Mouse (Mus musculus): ENCODE results near the gene Cttn. TPM values are rescaled to one million over a fixed set of nuclear protein-coding genes. Genes with fewer than 3 reads are reported as not detected.
A peak's percentile ranks its signal among the peaks of the same experiment; 100 is the strongest.

The Cttn gene
- polyA plus RNA-seq, 1 experiment from 2014 or later, result 179 TPM

DNA sequence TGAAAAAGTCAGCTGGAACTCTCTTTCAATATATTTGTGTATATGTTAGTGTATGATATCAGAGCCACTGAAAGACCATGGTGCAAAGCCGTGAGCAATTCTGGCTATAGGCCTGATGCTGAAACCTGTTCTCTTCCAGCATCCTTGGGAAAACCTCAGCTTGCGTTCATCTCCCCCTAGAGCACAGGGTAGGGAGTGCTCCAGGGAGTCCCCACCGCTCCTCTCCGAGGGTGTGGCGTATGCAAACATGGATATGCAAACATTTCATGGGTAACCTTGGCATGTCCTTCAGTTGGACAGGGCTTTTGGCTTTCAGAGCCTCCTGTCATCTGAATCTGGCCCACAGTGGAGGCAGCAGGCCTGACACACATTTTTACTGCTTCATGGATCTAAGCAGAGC is 56.2 kb downstream of the Cttn start:
- no peak overlapping the region for H3K9ac ChIP-seq
- no peaks in the 10 kb centered on the region for H3K9me3 ChIP-seq
- no peaks in the 10 kb centered on the region for H3K36me3 ChIP-seq
- H3K4me1 ChIP-seq, result peaks cover 24% of the 10 kb centered on the region
- H3K27ac ChIP-seq, result no peak overlapping the region
- ATAC-seq (ENCODE audit: borderline replicate concordance, extremely low read depth, low FRiP score, low TSS enrichment), result no peak
- H3K4me2 ChIP-seq, result no peak overlapping the region
- H3K4me3 ChIP-seq, result no peak overlapping the region
- no peaks in the 10 kb centered on the region for H3K27me3 ChIP-seq
- WGBS, result 50% methylated on average over 5 of the region's 5 CpGs

DNA sequence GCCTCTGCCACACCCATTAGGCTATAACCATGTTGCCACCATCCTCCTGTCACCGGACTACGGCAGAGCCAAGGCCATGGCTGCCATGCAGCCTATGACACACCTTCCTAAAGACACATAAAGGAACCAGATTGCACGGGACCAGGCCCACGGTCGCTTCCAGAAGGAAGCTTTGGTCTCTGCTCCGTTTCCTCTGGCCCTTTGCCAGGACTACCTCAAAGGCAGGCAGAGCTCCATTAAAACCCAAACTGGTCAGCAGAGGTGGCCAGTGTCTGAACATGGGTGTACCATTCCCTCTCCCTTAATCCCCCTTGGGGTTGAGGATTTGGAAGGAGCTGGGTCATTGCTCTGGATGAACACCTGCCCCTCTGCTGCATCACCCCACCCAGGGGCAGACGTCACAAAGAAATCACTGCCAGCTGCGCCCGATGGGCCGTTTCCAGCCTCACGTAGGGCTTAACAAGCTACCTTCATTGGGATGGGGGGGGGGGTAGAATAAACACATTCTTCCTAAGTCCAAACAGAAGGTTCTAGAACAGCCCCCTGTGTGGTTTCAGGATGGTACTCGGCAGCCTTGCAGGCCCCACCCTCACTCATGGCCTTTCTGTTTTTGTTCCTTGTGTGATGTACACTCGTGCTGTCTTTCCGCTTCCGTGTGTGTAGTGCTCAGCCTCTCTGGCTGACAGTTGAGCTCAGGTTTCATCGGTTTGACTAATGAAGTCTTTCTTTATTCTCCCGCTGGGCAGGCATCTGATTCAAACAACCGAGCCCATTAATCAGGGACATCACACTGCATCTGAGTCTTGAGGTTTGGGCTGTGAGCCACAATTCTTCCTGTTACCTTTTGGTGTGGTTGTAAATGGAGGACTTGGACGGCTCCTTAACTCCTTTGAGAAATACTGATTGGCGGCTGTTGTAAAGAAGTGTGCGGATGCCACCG is 58.6 kb downstream of the Cttn start:
- Histone ChIP-seq H3K4me2 (no peak overlapping the region), H3K36me3 (no peaks in the 10 kb centered on the region), H3K4me1 (peaks cover 19% of the 10 kb centered on the region), H3K9me3 (no peaks in the 10 kb centered on the region), H3K4me3 (no peak overlapping the region), H3K27me3 (no peaks in the 10 kb centered on the region), H3K9ac (no peak overlapping the region), H3K27ac (peak overlapping the region; percentile 31; the same call in 1 of the 2 replicates)
- ATAC-seq (ENCODE audit: borderline replicate concordance, extremely low read depth, low FRiP score, low TSS enrichment), result no peak
- 35% methylated on average over 22 of the region's 22 CpGs for WGBS

DNA sequence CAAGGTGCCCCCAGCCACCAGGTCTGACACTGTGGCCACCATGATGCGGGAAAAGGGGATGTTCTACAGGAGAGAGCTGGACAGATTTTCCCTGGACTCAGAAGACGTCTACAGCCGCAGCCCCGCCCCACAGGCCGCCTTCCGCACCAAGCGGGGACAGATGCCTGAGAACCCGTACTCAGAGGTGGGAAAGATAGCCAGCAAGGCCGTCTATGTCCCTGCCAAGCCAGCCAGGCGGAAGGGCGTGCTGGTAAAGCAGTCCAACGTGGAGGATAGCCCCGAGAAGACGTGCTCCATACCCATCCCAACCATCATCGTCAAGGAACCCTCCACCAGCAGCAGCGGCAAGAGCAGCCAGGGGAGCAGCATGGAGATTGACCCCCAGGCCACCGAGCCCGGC is 61.1 kb downstream of the Cttn start:
- no peak for ATAC-seq (ENCODE audit: borderline replicate concordance, extremely low read depth, low FRiP score, low TSS enrichment)
- no peaks in the 10 kb centered on the region for H3K9me3 ChIP-seq
- no peak overlapping the region for H3K27ac ChIP-seq
- peaks cover 10% of the 10 kb centered on the region for H3K4me1 ChIP-seq
- no peak overlapping the region for H3K4me2 ChIP-seq
- no peaks in the 10 kb centered on the region for H3K27me3 ChIP-seq
- no peak overlapping the region for H3K9ac ChIP-seq
- WGBS, result 68% methylated on average over 18 of the region's 18 CpGs
- H3K4me3 ChIP-seq, result no peak overlapping the region
- no peaks in the 10 kb centered on the region for H3K36me3 ChIP-seq

DNA sequence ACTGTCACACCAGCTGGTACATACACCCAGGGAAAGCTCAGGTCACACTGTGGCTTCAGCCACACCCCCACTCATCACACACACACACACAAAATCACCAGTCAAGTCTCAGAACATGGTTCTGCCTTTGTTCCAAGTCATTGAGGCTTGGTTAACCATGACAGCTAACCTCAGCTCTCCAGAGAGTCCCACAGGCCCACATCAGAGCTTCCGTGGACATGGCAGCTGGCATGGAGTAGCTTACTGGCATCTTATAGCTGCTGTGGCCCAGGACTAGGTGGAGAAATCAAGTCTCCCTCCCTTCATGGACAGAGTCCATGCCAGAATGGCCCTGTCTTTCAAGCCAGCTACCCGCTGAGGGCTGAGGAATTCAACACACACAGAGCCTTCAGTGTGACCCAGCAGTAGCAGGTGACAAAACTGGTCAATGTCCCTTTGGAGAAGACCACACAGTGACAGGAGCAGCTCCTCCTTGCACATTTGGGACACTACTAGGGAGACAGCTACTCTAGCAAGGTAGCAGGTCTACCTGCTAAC is 62.3 kb downstream of the Cttn start:
- Histone ChIP-seq H3K36me3 (no peaks in the 10 kb centered on the region), H3K4me3 (no peak overlapping the region), H3K27me3 (no peaks in the 10 kb centered on the region), H3K9ac (no peak overlapping the region), H3K27ac (no peak overlapping the region), H3K9me3 (no peaks in the 10 kb centered on the region), H3K4me1 (peaks cover 10% of the 10 kb centered on the region), H3K4me2 (no peak overlapping the region)
- 77% methylated on average over 2 of the region's 2 CpGs for WGBS
- no peak for ATAC-seq (ENCODE audit: borderline replicate concordance, extremely low read depth, low FRiP score, low TSS enrichment)

DNA sequence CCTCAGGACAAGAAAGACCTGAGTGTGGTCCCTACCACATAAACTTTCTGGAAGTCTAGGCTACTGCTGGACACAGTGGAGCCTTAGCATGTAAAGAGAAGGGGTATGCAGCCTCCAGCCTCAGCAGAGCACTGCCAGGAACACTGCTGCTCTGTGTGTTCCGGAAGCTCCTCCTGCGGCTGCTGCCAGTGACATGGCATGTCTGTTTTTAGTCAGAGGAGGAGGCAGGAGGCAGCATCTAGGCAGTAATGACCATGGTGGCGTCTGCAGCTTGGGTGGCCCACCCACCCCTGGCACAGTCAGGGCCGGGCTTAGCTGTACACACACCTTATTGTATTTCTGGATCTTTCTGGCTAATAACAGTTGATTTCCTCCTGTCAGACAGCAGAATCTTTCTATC is 63.1 kb downstream of the Cttn start:
- 52% methylated on average over 4 of the region's 4 CpGs for WGBS
- Histone ChIP-seq H3K27me3 (no peaks in the 10 kb centered on the region), H3K36me3 (no peaks in the 10 kb centered on the region), H3K4me3 (no peak overlapping the region), H3K4me1 (peaks cover 10% of the 10 kb centered on the region), H3K4me2 (no peak overlapping the region), H3K27ac (no peak overlapping the region), H3K9ac (no peak overlapping the region), H3K9me3 (no peaks in the 10 kb centered on the region)
- ATAC-seq (ENCODE audit: borderline replicate concordance, extremely low read depth, low FRiP score, low TSS enrichment), result peak; percentile 63; the same call in 1 of the 2 replicates

DNA sequence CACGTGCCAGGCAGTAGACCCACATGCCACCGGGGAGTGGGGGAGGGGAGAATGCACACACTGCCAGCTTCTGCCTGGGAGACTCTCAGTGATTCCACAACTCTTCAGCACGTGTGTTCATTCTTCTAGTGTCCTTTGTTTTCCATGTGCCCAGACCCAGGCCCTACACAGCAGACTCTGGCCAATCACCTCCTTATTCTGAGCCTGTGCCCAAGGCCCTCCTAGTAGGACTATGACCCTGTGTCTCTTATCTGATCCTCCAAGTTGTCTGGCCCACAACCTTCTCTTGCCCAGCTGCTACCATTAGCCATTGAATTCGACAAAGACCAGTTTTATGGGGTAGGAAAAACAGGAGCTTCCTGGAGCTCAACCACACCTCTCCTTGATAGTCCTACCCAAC is 68.3 kb downstream of the Cttn start:
- H3K27me3 ChIP-seq, result no peaks in the 10 kb centered on the region
- H3K27ac ChIP-seq, result no peak overlapping the region
- H3K4me3 ChIP-seq, result no peak overlapping the region
- no peak overlapping the region for H3K4me2 ChIP-seq
- no peaks in the 10 kb centered on the region for H3K9me3 ChIP-seq
- ATAC-seq (ENCODE audit: borderline replicate concordance, extremely low read depth, low FRiP score, low TSS enrichment), result no peak
- H3K9ac ChIP-seq, result no peak overlapping the region
- no peaks in the 10 kb centered on the region for H3K36me3 ChIP-seq
- no peaks in the 10 kb centered on the region for H3K4me1 ChIP-seq
- WGBS, result 70% methylated on average over 4 of the region's 4 CpGs

DNA sequence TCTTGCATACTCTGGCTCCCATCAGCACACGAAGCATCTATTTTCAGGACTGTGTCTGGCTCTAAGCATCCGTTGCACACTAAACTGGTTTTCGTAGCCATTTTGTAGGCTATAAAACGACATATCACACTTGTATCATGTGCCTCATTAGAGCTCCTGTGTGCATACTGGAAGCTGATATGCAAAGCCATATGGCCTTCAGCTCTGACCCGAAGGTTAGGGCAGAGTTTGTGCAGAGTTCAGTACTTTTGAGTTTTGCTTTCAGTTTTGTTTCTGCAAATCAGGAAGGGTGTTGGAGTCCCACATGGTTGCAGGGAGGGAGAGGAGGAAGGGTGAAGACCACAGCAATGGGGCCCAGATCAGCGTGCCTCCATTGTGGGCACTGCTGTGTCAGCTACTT is 79.1 kb downstream of the Cttn start:
- H3K4me2 ChIP-seq, result no peak overlapping the region
- no peaks in the 10 kb centered on the region for H3K4me1 ChIP-seq
- H3K9ac ChIP-seq, result no peak overlapping the region
- no peaks in the 10 kb centered on the region for H3K9me3 ChIP-seq
- H3K4me3 ChIP-seq, result no peak overlapping the region
- no peak overlapping the region for H3K27ac ChIP-seq
- H3K27me3 ChIP-seq, result no peaks in the 10 kb centered on the region
- H3K36me3 ChIP-seq, result no peaks in the 10 kb centered on the region
- 80% methylated on average over 6 of the region's 6 CpGs for WGBS
- no peak for ATAC-seq (ENCODE audit: borderline replicate concordance, extremely low read depth, low FRiP score, low TSS enrichment)

DNA sequence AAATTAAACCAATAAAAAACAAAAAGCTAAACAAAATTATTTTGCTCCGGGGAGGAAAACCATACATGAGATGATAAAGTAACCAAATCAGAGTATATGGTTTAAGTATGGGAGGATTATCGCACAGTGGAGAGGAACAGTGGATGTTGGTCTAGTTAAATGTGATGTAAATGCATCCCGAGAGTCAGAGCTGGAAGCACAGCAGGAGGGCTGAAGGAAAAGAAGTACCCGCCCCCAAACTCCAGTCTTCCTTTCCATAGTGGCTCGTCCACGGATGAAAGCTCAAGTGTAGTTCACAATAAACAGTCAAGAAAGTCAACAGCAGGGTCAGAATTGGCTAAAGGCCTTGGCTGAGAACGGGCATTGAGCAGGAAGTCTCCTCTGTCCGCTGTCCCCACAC is 80.1 kb downstream of the Cttn start:
- no peaks in the 10 kb centered on the region for H3K36me3 ChIP-seq
- H3K4me2 ChIP-seq, result no peak overlapping the region
- H3K9me3 ChIP-seq, result no peaks in the 10 kb centered on the region
- no peak overlapping the region for H3K9ac ChIP-seq
- H3K27me3 ChIP-seq, result no peaks in the 10 kb centered on the region
- no peaks in the 10 kb centered on the region for H3K4me1 ChIP-seq
- no peak overlapping the region for H3K4me3 ChIP-seq
- no peak for ATAC-seq (ENCODE audit: borderline replicate concordance, extremely low read depth, low FRiP score, low TSS enrichment)
- WGBS, result 59% methylated on average over 8 of the region's 8 CpGs
- no peak overlapping the region for H3K27ac ChIP-seq

DNA sequence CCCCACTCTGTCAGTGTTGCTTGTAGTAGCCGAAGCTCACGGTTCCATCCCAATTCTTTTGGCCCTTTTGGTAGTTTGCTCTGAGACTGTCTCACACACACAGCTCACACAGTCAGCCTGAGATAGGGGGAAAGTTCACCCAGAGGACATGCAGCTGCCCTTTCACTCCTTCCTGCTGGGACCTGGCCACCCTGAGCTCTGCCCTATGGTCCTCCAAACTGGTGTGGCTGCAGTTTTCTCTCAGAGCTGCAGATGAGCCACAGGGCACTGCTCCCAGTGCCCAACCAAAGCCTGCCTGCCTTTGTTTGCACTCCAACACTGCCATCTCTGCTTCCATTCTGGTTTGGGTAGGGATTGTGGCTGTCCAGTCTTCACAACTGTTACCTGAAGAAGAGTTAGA is 81.1 kb downstream of the Cttn start:
- no peak for ATAC-seq (ENCODE audit: borderline replicate concordance, extremely low read depth, low FRiP score, low TSS enrichment)
- 75% methylated on average over 2 of the region's 2 CpGs for WGBS
- H3K4me2 ChIP-seq, result no peak overlapping the region
- no peaks in the 10 kb centered on the region for H3K9me3 ChIP-seq
- H3K9ac ChIP-seq, result no peak overlapping the region
- no peaks in the 10 kb centered on the region for H3K4me1 ChIP-seq
- no peak overlapping the region for H3K4me3 ChIP-seq
- no peak overlapping the region for H3K27ac ChIP-seq
- H3K36me3 ChIP-seq, result no peaks in the 10 kb centered on the region
- H3K27me3 ChIP-seq, result no peaks in the 10 kb centered on the region

DNA sequence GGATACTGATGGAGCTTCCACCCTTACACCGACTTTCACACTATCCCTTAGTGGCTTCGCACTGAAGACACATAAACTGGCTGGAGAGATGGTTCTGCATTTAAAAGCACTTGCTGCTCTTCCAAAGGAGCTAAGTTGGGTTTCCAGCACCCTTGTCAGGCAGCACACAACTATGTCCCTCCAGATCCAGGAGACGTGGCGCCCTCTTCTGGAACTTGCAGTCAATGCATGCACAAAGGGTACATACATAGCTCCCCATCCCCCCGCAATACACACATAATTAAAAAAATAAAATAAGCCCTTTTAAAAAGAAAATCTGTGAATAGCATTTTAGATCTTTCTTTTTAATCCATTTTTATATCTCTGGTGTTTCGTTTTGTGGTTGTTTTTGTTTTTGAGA is 83.3 kb downstream of the Cttn start:
- no peaks in the 10 kb centered on the region for H3K4me1 ChIP-seq
- H3K4me3 ChIP-seq, result no peak overlapping the region
- H3K27me3 ChIP-seq, result no peaks in the 10 kb centered on the region
- H3K36me3 ChIP-seq, result no peaks in the 10 kb centered on the region
- no peak overlapping the region for H3K27ac ChIP-seq
- H3K4me2 ChIP-seq, result no peak overlapping the region
- H3K9ac ChIP-seq, result no peak overlapping the region
- ATAC-seq (ENCODE audit: borderline replicate concordance, extremely low read depth, low FRiP score, low TSS enrichment), result no peak
- WGBS, result 93% methylated on average over 6 of the region's 6 CpGs
- H3K9me3 ChIP-seq, result no peaks in the 10 kb centered on the region
